Mouse (Mus musculus): ENCODE measurements at regions not wholly inside any gene's neighbourhood (a gene's known extent, or its start where the extent isn't known, plus 50 kb on each side); places are given as distances from the start of the nearest gene placed in this dataset.
"Not testable (repeated sequence)": the region's sequence is repeated elsewhere in the genome, so short reads cannot be mapped to it uniquely, and the experiment has no call there.

DNA sequence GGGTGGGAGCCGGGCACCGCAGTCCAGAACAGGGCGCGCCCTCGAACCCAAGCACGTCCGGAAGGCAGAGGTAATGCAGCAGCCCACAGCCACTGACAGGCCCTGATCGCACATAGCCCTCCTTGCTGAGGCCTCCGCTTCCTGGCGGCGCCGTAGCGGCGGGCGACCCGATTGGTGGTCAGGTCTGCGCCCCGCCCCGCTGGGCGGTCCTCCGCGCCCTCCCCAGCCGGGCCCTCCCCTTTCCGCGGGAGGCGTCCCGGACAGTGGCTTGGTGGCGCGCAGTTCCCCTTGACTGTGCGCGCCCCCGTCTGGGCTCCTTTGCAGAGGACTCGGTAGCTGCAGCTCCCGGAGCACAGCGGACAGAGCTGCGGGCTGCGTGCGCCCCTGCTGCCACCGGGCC, 375.5 kb upstream of the Asap2 start:
- peak; percentile 79 to 82 for DNase-seq
- intact Hi-C loops (cut with DNase I) = not testable (repeated sequence)

Data from heart, postnatal 14 days (tissue).